Mouse (Mus musculus): ENCODE results near the gene Stxbp4.

Stxbp4 gene

DNA sequence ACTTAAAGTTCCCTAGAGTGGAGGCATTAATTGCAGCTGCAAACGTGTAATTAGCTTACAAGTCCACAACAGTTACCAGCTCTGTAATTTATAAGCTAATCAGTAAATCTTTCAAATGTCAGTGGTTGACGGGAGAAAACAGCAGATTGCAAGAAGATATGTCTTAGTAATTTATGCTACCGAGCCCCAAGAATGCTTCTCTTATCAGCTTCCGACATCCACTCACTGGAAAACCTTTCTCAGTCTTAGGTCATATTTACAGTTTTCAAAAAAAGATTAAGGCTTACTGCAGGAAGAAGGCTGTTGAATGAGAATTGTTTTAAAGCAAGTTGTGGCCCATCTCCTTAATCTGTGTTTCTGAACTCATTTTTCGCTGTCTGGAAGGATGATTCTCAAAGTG, 83.9 kb downstream of the Stxbp4 start:
- DNase-seq (ENCODE audit: low spot score): no peak

DNA sequence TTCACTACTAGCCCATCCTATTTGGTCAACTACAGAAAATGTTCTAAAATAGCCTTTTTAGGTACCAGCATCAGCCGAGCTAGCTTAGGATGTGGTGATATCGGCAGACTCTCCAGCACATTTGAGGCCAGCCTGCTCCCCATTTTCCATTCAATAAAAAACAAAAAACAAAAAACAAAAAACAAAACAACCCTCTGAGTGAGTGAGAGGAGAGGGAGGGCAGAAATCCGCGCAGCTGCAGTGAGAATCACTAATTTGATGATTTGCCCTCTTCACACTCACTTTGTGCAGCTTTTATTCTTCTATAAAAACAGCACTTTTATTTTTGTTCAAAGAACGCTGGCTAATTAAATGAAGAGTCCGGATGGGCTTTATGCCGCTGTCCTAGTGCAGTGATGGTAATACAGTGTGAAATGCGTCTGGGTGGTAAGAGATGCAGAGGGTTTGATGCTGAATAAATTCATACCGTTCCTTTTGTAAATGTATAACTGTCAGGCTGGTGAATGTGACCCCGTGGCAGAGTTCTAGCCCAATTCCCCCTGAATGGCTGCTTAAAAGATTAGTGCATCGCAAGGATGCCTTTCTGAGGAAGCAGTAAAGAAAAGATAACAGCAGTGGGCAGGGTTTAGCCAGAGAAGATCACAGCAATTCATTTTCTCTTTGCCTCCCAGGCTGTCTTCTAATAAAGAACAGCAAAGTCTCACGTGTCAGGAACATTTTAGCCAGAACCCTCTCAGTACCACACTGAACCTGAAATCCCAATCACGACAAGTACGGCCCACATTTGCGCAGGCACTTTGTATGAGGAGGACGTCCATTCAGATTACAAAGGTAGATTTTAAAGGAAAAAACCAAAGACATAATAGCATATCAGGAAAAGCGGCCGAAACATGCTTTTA, 85.3 kb downstream of the Stxbp4 start:
- DNase-seq (ENCODE audit: low spot score): no peak

DNA sequence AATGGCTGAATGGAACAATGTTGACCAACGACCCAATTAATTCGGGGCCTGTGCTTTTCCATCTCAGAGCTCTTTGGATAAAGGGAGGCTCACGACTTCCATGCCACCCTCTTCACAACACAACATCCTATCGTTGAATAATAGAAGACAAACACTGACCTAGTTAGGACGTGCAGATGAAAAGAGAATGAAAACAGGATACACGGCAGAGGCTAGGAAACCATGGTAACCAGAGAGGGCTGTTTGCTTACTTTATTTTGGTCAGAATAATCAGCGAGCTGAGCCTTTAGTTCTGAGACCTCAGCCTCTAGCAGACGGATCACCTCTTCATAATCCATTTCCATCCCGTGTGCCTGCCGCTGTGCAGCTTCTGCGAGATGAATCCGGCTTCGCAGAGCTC, 89.3 kb downstream of the Stxbp4 start:
- no peak for DNase-seq (ENCODE audit: low spot score)

DNA sequence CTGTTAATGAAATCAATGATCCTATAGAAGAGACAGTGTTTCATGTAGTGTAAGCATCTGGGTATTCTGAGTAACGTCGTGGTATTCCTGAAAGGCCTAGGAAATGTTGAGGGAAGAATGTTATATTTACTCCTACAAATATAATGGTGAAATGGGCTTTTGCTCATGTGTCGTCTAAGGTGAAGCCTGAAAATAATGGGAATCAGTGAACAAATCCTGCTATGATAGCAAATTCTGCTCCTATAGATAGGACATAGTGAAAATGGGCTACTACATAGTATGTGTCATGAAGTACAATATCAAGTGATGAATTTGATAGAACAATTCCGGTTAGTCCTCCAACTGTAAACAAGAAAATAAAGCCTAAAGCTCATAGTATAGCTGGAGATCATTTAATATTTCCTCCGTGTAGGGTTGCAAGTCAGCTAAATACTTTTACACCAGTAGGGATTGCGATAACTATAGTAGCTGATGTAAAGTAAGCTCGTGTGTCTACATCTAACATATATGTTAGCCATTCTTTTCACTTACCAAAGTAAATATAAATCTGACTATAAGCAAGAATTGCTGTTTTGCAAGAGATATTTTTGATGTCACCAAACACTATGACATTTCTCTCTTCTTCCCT, 99.1 kb downstream of the Stxbp4 start:
- DNase-seq (ENCODE audit: low spot score): no peak

DNA sequence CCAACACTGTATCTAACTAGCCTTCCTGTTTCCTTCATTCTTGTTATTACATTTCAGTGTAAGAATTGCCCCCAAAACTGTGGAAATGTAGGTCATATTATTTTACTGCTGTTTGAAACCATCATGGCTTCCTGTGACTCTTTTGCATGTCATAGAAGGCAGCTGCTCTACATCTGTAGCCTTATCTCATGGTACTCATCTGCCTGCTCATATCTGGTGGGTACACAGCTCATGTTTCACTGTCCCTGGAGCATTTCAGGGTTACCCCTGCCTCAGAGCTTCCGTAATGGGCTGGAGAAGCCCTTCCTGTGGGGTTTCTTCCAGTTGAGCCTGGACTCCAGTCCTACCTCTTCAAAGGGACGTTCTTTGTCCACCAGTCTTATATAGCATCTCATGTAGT, 112.6 kb downstream of the Stxbp4 start:
- no peak for DNase-seq (ENCODE audit: low spot score)

DNA sequence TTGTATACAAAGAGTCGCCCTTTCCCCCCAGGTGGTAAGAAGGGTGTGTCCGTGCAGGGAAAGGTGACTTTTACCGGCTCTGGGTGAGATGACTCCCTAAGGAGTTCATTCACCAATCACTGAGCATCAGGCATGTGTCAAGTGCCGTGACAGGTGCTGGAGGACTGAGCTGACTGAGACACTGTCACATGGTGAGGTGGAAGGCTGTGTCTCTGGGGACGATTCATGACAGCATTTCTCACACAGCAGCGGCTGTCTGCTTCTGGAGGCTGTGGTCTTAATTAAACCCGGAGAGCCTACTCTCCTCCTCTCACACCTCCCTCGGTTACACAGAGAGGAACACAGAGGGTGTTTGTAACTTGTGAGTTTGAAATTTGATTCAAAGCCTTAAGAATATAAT, 116.8 kb downstream of the Stxbp4 start:
- no peak for DNase-seq (ENCODE audit: low spot score)

DNA sequence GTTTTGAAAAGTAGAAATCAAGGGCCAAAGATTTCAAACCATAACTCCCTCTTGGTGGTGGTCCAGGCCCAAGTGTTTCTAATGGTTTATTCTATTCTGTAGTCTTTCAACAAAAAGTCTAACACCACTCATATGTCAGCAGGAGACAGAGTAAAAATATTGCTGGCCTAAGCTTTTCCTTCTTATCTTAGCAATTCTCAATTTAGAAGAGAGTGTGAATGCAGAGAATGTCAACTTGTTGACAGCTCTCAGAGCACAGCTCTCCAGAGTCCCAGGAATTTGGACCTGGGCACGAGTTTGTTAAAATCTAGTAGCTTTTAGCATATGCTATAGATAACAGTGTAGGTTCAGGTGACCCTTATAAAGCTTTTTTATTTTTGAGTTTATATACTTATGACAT, 120.1 kb downstream of the Stxbp4 start:
- DNase-seq (ENCODE audit: low spot score): no peak

DNA sequence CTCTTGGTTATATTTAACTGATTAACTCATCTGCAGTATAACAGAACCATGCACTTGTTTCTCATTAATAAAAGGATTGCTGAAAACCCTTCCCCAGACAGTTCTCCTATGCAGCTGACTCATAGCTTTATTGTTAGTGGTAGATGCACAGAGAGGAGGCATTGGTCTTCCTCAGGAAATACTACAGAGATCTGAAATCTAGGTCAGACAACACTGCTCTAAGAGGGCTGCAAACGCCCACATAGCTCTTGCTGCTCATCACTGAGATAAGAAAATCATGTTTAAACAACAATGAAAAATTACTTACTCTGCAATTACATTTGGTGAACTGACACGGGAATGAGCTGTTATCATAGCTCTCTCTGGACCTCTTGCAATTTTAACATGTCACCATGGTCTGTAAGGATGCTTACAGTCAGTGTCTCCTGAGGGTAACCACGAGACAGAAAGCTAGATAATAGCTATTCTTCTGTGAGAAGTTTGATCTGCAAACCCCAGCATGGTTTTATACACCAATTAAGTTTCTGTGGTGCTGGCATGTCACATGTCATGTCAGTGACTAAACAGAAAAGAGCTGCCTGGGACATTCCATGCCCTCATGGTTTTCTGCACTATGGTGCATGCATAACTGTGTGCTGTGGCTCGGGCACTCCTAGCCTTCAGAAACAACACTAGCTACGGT, 125.2 kb downstream of the Stxbp4 start:
- no peak for DNase-seq (ENCODE audit: low spot score)

DNA sequence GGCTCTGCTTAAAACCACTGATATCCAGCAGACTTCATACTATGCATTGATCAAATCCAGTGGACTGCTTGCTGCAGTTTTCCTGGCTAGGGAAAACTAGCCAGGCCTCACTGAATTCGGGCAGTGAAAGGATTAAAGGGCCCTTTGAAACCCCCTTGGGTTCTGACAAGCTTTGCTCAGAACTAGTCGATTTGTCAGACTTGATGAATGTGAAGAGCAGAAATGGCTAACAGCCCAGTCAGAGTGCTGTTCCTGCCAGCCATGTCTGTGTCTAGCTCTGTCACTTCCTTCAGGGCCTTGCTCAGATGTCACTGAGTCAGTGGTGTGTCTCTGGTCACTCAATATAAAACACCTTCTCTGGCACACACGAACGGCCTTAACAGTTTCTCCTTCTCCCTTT, 136.0 kb downstream of the Stxbp4 start:
- no peak for DNase-seq (ENCODE audit: low spot score)

DNA sequence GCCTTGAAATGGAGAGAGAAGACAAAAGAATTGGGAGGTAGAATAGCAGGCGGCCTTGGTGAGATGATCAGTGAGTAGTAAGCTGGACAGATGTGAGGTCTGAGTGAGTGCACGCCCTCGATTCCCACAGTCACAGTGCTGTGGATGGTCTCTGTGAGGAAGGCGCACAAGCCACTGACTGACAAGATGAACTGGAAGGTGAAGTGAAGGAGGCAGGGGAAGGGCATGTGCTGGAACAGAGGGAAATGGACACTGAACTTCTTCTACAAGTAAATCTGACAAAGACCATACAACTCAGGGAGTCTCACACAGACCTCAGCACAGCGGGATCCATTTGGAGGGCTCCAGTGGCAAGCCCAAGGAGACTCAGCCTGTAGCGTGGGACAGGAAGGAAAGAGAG, 138.0 kb downstream of the Stxbp4 start:
- DNase-seq (ENCODE audit: low spot score): no peak

DNA sequence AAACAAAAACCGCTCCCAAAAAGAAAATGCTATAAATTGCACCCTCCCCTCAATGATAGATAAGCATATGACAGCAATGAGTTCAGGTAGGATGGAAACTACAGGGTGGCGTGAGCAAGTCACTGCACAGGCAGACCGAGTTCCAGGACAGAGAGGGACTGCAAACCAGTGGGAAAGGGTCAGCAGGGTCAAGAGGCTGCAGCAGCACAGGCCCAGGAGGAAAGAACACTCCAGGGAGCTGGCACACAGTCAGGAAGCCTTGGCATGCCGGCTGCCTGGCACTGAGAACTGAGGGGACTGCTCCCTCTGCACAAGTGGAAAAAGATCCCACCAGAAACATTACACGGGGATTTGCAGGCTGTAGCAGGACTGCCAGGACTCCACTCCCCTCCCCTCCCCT, 139.4 kb downstream of the Stxbp4 start:
- DNase-seq (ENCODE audit: low spot score): no peak

DNA sequence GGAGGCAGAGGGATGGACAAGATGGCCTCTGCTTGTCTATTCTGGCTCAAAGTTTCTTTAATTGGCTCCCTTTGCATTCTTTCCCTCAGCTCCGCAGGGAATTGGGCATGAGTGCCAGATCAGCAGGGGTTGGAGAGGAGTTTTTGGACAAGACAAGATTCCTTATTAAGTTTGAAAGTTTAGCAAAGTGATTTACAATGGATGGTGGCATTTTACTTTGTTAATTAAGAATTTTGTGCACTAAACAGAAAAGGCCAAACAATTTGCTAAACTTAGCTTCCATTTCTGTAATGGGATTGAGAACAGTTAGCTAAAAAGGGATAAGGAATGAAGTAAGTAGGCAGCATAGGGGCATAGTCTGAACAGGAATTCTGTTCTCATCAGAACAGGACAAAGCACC, 142.9 kb downstream of the Stxbp4 start:
- no peak for DNase-seq (ENCODE audit: low spot score)

DNA sequence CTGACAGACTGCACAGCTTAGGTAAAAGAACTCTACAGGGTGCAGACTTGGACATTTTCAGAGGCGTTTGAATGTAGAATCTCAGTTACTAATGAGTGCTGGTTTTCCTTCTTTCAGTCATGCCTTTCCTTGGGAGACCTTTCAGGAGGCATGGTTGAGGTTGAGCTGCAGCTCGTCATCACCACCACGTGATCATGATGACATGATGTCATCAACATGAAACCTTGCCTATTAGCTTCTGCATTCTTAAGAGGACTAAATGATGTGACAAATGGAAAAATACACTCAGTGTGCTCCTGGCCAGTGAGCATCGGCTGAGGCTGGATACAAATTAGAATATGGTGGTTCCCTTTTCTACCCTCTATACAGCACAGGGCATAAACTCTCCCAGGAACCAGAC, 145.4 kb downstream of the Stxbp4 start:
- no peak for DNase-seq (ENCODE audit: low spot score)

DNA sequence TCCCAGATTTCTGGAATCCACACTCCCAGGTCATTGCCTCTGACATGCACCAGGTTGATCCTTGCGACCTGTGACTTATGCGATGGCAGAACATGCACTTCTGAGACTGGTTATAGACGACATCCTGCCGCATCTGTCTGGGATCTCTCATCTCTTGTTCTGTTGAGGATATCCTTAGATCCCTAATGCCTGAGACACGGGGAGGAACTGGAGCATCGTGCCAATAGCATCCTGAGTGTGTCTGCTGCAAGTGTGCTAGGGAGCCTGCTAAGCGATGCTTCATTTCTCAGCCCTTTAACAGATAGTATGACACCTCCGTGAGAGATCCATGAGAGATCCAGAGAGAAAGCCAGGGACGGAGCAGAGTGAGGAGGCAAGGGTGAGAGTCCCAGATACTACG, 148.7 kb downstream of the Stxbp4 start:
- no peak for DNase-seq (ENCODE audit: low spot score)

DNA sequence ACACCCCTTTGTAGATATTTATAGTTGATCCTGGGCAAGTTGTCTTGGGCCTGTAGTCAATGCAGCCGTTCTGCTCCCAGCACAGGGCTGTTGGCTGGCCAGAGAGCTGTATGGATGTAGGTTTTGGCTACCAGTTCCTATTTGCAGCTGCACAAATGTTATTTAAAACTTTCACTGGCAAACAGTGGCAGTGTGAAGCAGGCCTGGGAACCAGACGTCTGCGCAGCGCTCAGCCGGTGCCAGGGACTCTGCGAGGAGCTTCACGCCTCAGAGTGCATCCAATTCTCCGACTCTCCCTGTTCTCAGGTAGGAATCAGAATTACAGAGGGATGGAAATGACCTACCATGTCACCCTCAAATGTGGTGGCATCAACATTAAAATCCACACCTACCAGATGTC, 150.2 kb downstream of the Stxbp4 start:
- DNase-seq (ENCODE audit: low spot score): no peak

DNA sequence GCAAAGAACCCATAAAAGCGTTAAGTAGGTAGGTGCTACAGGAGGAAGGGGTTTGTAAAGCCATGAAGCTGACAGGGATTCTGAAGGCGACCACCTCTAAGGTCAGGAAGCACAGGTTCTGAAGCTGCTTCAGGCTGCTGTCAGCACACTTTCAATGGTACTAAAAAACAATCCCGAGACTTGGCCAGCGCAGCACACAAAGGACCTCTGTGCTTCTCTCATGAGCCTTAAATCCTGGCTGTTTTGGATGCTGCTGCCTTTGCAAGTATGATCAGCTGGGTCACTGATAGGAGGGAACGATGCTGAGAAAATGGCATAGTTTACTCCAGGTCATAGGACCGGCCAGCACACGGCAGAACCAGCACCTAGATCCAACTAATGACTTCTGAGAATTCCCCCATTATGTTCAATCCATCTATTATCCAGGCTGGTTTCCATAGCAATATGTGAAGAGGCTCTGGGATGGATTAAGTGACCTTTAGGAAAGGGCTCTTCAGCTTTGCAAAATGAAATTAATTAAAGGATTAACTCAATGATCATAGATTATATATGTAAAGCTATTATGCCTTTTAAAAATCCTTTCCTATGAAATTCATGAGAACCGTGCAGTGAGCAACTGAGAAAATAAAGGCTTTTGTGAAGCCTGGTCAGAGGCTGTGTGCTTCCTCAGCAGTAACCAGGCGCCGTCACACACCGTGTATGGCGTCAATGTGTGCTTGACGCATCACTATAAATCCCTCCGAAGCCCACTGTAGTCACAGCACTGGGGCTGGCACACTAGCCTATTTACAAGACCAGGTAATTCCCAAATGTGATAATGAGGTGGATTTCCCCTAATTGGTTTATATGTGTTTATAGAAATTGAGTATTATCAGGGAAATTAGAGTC, 152.9 kb downstream of the Stxbp4 start:
- DNase-seq (ENCODE audit: low spot score): no peak

DNA sequence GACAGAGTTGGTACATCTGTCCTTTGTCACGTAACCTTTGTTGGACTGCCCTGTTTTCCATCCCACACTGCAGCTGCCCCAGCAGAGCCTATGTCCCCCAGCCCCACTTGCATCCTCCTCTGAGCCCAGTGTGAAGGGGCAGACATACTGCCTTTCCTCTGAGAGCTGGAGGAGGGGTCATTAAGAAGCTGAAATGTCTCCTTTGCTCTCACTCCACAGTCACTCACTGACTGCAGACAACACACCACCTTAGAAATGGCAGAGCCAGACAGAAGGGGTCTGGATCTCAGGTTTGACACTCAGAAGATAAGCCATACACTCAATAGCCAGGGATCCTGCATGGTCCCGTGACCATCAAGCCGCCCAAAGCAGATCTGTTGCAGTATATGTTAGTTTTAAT, 154.1 kb downstream of the Stxbp4 start:
- no peak for DNase-seq (ENCODE audit: low spot score)

DNA sequence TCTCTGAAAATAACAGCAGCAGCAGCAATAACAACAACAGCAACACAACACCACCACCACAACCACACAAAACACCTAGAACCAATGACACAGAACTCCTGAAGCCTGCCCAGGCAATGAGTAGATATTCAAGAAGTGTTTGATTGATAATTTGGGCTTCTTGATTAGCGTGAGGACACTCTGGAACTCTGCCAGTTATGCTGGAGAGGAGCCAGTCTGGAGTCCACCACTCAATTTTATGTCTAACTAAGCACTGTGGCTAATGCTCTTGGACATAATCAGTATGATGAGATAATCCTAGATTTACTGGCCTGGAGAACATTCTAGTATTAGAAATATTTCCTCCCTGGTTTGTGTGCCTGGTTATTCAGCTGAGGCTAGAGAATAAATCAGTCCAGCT, 156.1 kb downstream of the Stxbp4 start:
- no peak for DNase-seq (ENCODE audit: low spot score)

DNA sequence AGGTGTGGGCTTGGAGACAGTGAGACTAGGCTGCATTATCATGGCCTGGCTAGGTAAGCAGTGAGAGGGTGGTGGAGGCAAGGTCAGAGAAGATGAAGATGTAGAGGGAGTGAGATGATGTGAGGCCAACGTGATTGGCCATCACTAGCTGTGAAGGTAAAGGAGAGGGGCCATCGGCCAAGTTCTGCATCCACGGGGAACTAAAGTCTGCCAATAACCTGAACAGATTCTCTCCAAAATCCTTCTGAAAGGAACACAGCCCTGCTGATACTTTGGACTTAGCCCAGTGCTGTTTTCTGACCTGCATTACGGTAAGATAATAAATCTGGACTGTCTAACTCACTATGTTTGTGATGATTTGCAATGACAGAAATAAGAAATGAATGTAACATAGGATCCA, 167.6 kb downstream of the Stxbp4 start:
- no peak for DNase-seq (ENCODE audit: low spot score)

DNA sequence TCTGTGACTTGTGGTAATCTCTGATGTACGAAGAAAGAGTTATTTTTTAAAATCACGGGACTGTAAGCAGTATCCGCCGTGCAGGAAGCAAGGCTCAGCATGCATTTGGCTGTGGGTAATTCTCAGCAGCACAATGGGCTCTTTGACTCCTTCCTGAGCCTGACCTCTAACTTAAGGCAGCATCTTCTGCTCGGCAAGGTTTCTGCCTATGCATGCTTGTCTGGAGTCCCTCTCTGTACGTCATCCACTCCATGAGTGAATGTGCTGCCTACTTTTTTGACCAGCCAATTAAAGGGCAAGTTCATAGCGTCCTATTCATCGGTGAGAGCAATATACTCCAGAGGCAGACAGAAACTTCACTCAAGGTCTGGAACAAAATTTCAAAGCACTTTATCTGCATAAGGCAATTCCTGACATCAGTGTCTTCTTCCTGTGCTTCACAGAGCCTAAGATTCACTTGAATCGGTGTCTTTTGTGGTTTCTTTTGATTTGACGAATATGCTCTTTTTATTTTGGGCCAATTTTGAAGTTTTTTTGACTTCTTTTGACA, 173.8 kb downstream of the Stxbp4 start:
- DNase-seq (ENCODE audit: low spot score): no peak

DNA sequence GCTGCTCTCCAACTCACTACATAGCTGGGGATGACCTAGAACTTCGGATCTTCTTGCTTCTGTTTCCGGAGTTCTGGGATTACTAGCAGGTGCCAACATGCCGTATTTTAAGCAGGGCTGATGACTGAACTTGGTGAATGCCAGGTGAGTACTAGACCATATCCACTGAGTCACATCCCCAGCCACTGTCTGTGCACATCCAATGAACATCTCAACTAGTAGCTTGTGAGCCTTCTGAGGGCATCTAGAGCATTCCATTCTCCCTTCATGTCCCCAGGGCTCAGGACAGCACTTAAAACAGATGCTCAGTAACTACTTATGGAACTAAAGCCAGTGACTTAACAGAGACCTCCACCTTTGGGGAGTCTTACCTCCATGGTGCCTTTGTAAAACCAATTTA, 177.4 kb downstream of the Stxbp4 start:
- no peak for DNase-seq (ENCODE audit: low spot score)

DNA sequence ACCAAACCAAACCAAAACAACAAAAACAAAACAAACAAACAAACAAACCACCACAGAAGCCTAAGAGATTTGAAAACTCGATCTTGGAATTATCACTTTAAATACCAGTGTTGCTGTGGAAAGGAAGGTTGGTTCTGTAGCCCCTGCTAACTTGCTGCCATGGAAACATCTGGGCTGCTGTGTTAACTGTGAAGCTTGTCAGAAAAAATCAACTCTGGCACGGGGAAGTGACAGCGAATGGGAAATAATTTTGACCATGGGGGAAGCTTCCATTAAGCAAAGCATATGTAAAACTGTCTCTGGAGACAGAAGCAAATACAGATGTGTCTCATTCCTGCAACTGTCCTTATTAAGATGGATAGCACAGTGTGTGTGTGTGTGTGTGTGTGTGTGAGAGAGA, 185.8 kb downstream of the Stxbp4 start:
- no peak for DNase-seq (ENCODE audit: low spot score)
